Mouse (Mus musculus) adrenal gland, postnatal 0 days (tissue): ENCODE data around the gene Rpl3. TPM values are rescaled to one million over a fixed set of nuclear protein-coding genes. Genes with fewer than 3 reads are reported as not detected.

Experiments
- microRNA-seq: library from miRNA; unstranded; fragments of <30 nt; microRNA quantifications from one replicate; pipeline ENCODE4, GENCODE M21; 2016; ENCODE audit warnings: borderline replicate concordance; ENCODE audit not compliant: insufficient number of aligned reads
- polyA plus RNA-seq: library from polyadenylated mRNA; unstranded; fragments of >200 nt; fragmentation: Nextera tagmentation; extraction: Ambion mirVana; gene quantifications from 2 replicates; pipeline ENCODE4 v1.2.1, GENCODE M21; 2015

Rpl3 gene
- 689 and 697 TPM in 2 replicates for polyA plus RNA-seq

DNA sequence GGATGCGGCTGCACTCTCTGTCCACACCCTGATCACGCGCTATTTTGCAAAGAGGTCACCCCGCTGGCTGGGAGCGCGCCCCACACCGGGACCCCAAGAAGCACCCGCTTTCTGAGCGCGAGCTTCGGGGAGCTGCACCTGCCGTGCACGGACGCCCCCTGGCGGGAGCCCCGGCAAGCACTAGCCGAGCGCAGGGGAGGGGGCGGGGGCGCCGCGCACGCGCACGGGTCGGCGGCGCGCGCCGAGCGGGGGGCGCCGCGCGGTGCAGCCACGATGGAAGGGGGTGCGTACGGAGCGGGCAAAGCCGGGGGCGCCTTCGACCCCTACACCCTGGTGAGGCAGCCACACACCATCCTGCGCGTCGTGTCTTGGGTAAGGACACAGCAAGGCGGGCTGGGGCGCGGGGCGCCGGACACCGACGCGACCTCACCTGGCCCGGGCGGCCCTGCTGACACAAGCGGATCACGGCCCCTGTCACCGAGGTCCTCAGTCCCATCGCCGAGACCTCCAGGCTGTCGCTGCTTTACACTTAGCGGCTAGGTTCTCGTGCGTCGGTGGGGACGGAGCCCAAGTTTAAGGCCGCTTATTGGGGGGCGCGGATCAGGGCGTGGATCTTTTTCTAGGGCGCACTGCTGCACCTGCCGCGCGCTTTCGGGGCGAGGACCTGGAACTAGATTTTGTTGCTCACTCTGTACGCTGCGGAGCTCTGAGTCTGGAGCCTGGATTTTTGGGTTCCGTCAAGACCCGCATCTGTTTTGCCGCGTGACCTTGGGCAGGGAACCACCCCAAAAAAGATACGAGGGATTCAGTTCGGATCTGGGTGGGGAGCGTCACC, at the start of gene Rpl3, which contains the start of gene Syngr1:
Gene Rpl3, minus strand, starts transcription at position 748 of the 835 bp plus-strand sequence.
Gene Syngr1, plus strand, starts transcription at position 214 of the 835 bp plus-strand sequence.

DNA sequence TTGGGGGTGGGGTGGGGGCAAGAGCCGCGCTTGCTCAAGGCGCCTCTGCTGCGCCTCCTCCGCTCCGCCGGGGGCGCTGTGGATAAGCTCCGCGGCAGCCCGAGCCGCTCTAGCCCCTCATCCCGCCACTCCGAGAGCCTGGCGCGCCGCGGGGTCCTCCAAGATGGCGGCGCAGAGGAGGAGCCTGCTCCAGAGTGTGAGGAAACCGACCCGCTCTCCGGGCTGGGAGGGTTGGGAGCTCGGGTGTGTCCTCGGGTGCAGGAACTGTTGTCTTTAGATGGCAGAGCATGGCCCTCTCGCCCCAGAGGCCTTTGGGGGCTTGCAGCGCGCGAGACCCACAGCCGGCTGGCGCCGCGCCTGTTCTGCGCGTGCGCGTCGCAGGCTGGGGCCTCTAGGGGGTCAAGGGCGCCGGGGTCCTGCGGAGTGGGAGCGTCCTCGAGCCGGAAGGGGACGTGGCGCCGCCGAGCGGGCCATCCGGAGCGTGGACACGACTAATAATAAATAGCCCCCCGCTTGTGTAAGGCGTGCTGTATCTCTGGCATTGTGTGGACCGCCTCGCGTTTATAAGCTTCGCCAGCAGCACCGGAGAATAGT, 41.4 kb upstream of the Rpl3 start, which contains the start of gene Tab1:
Gene Tab1, plus strand, starts transcription at position 135 of the 594 bp plus-strand sequence.

Small RNA genes within 50 kb of the gene (microRNA-seq; reads per million reads assigned to microRNA genes)
- 46.2 reads per million, percentile 34 among the genes with 10 or more reads in this experiment for gene Snord43

Other genes starting within 250 kb of the Rpl3 start
- gene Apobec3, start 200.2 kb downstream of the Rpl3 start, polyA plus RNA-seq: 9.5 and 16.9 TPM in 2 replicates
- gene Cbx7, start 120.7 kb downstream of the Rpl3 start, polyA plus RNA-seq: 4.1 and 4.2 TPM in 2 replicates
- gene Pdgfb, start 76.9 kb downstream of the Rpl3 start, polyA plus RNA-seq: 1.6 and 4.0 TPM in 2 replicates
- gene Syngr1, start 534 bp downstream of the Rpl3 start, polyA plus RNA-seq: 20.1 and 27.9 TPM in 2 replicates
- gene Tab1, start 41.3 kb upstream of the Rpl3 start, polyA plus RNA-seq: 14.6 and 20.4 TPM in 2 replicates
- gene Mgat3, start 81.9 kb upstream of the Rpl3 start, polyA plus RNA-seq: 2.5 and 4.2 TPM in 2 replicates
- gene Mief1, start 142.2 kb upstream of the Rpl3 start, polyA plus RNA-seq: 11.7 and 16.5 TPM in 2 replicates
- not detected in 2 replicates for gene AC140267.1, start 144.0 kb upstream of the Rpl3 start, polyA plus RNA-seq
- gene Atf4, start 163.3 kb upstream of the Rpl3 start, polyA plus RNA-seq: 73.6 and 90.5 TPM in 2 replicates
- gene Rps19bp1, start 172.4 kb upstream of the Rpl3 start, polyA plus RNA-seq: 41.1 and 52.2 TPM in 2 replicates
- gene Cacna1i, start 195.4 kb upstream of the Rpl3 start, polyA plus RNA-seq: 0.02 and 0.08 TPM in 2 replicates